Mouse (Mus musculus) gastrocnemius, adult 18-20 months (tissue): ENCODE measurements around the gene Rasgrp3. TPM values are rescaled to one million over a fixed set of nuclear protein-coding genes. Genes with fewer than 3 reads are reported as not detected.
"Not testable (repeated sequence)": the region's sequence is repeated elsewhere in the genome, so short reads cannot be mapped to it uniquely, and the experiment has no call there.

Source experiments
- DNase-seq: peaks from one replicate; pipeline ENCODE4 v3.0.0; 2021; ENCODE audit warnings: low spot score
- total RNA-seq, 2 experiments: library from RNA; stranded (reverse); gene quantifications; 2 replicates each; pipeline ENCODE4 v1.2.3; 2021

Rasgrp3 gene
- total RNA-seq, 2 experiments from 2014 or later, result 29.8 to 32.8 TPM

DNA sequence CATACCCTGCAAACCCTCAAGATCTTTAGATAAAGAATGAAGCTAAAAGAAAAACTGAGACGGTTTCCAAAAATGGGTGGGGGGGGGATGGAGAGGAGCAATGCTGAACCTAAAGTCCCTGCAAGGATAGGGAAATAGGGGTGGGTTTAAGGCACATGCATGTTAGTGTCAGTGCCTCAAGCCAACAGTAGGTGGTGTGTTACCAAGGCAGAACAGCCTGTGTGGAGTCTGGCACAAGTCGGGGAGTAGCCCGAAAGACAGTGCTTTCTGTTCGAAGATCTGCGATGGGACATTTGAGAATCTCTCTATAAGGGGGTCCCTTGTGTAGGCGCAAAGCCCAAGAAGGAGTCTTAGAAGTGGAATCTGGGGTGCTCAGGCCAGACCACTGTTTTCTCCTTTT lies 24.9 kb downstream of the Rasgrp3 start:
- DNase-seq, result no peak

DNA sequence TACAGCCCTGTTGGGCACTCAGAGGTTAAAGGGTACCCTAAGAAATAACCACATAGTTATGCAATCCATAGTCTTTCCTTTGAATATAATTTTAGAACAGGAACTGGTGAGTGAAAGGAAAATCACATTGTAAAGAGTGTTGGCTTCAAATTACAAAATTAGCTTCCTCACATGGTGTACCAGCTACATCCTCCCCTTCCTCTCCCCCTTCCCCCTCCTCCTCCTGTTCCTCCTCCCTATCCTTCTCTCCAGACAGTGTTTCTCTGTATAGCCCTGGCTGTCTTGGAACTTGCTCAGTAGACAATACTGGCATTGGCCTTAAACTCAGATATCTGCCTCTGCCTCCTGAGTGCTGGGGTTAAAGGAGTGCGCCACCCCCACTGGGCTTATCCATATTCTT lies 26.1 kb downstream of the Rasgrp3 start:
- peak; percentile 49 for DNase-seq

DNA sequence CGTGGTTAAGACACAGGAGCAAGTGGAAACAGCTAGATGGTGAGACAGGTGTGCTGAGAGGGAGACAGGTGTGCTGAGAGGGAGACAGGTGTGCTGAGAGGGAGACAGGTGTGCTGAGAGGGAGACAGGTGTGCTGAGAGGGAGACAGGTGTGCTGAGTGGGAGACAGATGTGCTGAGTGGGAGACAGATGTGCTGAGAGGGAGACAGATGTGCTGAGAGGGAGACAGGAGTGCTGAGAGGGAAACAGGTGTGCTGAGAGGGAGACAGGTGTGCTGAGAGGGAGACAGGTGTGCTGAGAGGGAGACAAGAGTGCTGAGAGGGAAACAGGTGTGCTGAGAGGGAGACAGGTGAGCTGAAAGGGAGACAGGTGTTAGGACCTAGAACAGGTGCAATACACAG lies 27.5 kb downstream of the Rasgrp3 start:
- not testable (repeated sequence) for DNase-seq

DNA sequence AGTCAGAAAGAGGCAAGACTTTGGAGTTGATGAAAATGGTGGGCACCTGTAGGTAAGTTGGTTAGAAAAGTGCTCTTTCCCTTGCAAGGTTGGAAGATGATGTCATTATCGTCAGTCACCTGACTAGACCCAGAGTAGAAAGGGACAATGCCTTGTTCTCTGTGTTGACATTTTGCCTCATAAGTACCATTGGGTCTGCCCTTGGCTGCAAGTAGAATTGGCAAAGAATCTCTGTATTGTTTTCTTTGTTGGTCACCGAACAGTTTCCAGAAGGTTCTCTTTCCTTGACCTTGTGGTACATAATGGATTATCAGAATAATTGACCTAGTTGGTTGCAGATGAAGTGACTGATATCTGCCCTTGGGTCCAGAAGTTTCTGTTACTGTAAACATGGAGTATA lies 27.9 kb downstream of the Rasgrp3 start:
- no peak for DNase-seq

DNA sequence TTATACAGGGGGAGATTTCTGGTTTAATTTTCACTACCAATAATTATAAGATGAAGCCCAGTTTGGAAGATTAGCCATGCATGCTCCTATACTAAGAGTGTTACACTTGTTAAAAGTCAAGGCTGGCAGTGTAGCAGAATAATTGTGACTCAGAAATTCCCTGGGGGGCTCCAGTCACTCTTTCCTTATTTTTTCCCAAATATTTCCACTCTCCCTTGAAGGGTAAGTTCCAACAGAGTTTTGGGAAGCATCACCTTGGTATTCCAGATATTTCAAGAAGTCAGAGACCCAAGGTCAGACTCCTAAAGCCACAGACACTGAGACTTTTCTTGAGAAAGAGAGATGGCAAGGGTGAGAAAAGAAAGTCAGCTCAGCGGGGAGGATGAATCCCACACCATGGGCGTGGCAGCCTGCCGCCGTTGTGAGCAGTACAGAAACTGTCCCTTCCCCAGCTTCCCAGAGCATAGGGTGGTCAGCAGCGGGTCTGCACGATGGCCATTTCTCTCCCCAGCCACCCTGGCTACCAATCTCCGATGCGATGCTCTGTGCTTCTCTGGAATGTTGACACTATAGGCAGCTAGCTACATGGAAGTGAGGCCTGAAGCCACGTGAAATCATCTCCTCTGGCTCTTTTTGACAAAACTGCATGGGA lies 28.8 kb downstream of the Rasgrp3 start:
- no peak for DNase-seq

DNA sequence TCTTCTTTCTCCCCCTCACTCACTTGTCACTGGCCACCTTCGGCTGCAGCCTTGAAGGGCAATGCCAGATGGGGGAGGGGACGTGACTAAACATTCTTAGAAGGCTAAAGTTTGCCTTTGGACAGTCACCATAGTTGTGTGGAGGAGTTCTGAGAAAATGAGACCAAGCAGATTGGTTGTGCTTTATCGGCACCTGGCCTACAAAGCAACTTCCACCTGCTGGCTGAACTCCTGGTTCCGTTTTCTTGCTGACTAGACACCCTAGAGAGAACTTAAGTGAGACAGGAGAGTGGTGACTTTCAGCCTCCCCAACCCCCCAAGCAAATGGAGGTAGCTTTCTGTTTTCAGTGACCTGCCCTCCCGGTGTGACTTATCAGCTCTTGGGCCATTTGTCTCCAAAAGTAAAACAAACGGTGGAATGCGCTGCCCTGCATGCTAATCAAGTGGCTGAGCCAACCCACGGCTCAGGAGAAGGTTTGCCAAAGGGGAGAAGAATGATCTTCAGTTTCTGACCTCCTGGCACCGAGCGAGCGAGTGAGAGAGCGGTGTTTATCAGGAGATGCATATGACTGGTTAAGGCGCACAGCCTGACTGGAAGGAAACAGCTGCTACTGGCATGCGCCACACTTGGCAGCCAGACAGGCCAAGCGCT lies 29.4 kb downstream of the Rasgrp3 start:
- peak; percentile 94 for DNase-seq

DNA sequence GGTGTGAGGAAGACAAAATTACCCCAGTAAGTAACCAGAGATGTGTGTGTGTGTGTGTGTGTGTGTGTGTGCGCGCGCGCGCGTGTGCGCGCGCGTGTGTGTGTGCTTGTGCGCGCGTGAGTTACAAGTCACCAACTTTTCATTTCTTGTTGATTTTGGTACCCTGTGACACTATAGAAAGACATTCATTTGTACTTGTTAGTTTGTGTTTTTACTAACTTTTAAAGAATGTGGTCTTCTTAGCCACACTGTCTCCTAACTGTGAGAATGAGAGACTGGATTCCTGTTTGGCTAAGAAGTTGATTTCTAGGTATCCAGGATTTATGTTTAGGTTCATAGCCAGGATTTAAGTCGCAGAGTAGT lies 29.9 kb downstream of the Rasgrp3 start:
- DNase-seq, result no peak

DNA sequence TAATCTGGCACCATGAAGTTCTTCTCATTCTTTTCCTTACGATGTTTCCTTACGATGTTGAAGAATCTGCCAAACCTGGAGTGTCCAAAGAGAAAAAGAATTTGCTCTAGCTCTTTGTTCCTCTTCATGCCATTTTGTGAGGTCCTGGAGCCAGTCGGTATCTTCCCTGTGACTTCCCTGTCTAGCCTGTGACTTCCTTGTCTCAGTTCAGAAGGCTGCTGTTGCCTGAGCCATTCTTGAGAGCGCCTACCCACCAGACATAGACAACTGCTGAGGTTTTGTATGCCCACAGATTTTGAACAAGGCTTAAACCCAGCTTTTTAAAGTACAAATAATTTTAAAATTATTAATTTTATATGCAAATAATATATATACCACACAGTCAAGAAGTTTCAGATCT lies 31.3 kb downstream of the Rasgrp3 start:
- DNase-seq, result no peak

DNA sequence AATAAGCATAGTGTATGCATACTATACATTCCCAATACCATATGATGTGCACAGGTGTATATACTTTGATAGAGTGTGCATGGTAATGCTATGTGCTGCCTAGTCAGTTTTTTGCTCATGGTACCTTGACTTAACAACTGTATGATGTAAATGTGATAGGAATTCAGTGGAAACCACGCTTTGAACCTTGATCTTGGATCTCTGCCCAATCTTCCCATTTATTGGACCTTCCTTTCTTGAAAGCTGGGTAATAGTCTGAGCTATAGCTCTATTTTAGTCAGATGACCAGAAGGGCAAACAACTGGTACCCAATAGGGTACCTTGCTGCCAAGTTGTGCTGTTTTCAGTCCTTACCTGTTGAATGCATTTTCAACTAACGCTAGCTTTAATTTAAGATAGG lies 31.8 kb downstream of the Rasgrp3 start:
- DNase-seq, result no peak

DNA sequence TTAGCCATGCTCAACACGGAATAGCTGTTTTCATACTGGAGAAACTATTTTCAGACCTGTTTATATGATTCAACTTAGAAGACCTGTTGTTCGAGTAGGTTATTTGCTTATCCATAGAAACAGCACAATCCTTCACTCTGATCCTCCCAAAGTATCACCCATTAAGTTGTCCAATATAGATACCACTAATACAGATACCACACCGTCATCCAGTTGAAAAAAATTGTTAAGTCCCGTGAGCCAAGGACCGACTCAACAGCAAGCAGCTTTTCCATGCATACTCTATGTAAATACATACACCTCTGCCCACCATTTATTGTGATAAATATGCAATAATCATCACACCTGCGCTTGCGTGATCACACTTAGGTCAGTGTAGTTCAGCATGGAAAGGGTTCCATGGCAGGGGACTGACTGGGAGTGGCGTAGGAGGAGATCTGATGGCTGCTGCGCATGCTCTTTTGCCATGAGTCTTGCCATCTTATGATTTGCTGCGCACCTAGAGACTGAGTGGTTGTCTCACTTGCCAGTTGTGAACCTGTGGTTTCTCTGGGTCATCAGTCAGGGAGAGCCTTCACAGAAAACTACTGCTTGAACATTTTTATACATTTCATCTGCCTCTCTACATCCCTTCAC lies 32.9 kb downstream of the Rasgrp3 start:
- DNase-seq, result no peak

DNA sequence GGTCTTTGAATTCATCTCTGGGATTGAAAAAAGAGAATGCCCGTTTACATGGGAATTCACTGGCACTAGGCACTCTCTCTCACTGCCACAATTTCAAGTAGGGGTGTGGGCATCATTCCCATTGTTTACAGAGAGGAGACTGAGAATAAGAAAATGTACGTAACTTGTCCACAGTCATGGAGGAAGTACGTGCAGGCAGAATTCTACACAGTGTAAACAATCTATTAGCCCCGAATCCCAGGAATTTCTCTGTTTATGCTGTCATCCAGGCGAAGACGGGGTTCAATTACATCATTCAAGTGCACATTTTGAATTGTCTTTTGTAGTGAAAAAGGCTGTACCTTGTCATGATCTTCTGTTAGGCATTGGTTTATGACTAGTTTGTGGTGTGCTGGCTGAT lies 34.6 kb downstream of the Rasgrp3 start:
- no peak for DNase-seq

DNA sequence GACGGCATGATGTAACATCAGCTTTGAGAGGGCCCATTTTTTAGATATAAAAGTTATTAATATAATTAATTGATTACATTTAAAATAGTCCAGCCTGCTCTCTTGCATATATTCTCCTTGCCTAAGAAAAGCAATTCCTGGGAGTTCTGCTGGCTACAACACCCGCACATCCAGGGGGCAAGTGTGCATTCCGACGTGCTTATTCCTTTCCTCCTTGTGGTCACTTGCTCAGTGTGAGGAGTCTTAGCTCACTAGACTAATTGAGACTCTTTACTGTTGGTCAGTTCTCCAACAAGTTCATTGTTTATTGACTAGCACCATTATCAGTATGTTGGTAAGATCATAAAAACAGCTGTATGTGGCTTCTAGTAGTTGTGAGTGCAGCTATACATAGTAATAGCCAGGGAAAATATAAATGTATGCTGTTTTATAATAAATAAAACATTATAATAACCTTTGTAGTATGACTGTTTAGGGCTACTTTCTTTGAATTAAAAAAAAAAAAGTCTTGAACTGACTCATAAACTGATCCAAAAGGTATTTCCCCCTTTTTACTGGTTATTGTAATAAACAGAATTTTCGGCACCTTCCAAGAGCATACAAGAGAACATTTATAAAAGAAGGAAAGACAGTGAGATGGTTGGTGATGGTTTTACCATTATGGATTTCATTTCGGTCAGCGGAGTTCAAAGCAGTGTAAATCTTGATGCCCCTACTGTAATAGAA lies 35.4 kb downstream of the Rasgrp3 start:
- no peak for DNase-seq

DNA sequence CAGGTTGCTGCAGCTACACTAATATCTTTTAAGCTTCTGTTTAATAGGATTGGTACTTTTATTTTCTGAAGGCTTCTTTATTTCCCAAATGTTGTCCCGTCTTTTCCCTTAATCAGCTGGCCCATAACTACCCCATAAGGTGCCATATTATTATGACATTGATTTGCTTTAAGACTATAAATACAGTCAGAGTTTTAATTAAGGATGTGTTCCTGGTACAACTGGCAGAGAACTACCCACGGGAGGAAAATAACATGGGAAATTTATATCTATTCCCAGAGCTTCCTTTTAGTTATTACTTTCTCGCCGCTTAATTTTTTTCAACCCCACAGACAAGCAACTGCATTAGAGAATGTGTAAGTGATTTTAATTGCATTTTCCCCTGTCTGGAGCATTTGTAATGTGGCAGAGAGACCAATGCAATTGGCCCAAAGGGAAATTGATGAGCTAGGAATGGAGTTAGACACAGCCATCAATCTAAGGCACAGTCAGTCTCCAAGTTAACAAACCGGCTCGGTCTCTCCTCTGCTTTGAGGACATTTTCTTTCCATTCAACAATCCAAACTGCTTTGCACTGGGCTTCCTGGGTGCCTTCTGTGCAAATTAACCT lies 36.1 kb downstream of the Rasgrp3 start:
- DNase-seq, result no peak

DNA sequence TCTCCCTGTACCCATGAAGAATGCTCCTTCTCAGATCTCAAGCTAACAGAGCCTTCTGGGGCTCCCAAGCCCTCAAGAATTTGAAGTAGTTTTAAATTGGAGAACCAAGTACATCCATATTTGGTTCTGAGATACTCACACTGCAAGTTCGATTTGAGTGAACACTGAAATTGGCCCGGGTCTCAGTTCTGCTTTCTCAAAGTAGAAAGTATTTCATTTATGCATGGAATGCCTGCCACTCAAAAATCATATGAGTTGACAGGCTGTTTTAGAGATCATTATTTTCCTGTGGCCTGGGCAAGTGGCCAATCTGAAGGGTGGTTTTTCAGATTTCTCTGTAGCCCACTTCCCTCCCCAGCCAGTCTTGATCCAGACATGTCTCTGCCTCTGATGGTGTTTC lies 36.7 kb downstream of the Rasgrp3 start:
- peak; percentile 31 for DNase-seq

DNA sequence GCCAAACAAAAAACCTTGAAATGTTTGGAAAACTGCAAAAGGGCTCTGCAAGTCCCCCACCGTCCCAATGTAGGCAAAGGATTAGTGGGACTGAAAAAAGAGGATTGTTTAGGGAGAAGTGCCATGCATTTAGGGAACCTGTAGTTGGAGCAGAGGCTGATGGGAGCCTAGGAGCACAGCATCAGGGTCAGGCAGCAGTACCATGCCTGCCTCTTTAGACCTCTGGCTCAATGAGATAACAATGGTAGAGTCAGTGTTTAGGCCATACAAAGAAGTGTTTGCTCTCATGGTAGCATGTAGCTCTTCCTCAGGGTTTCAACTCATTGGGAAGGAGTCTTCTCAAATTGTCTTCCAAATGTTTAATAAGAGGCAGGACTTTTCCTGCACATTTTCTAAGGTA lies 40.3 kb downstream of the Rasgrp3 start:
- no peak for DNase-seq

DNA sequence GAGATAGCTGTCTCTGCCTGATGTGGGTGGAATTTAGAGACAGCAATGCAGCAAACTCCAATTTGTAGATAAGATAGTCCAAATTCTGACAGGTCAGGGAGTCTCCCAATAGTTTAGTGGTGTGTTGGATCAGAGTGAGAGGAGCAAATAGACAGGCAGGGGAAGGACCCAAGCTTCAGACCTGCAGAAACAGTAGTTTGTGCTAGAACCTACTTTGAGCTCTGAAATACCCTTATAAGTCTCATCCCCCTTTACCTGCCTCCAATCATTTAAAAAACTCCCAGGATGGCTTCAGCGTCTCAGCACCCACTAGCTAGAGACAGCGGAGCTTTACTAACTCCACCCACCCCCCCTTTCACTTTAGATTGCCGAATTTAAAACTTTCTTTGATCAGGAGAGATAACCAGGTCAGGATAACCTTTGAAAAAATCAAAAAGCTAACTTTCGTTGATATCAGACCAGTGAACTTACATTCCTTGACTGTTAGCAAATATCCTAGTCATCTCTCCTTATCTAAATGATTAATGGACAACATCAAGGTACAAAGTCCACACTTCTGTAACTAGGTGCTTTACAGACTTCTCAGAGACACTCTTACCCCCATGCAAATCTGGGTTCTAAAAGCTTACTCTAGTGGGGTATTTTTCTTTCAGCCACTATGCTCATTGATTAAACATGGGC lies 41.2 kb downstream of the Rasgrp3 start:
- no peak for DNase-seq

DNA sequence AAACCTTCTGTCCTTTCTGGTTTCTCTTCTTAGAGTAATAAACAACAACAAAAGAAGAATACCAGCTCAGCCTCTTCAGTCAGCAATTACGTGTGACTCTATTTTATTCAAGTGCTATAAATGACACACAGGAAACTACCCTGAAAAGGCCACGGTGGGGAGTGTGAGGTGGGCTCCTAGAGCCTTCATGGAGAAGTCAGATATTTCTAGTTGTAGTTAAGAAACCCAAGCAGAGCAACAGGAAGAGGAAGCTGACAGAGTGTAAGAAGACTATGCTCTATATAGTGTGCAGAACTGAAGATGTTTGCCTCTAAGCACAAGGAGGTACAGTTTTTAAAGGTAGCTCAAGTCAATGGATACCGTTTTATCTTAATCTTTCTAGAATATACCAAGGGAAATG lies 42.0 kb downstream of the Rasgrp3 start:
- no peak for DNase-seq

DNA sequence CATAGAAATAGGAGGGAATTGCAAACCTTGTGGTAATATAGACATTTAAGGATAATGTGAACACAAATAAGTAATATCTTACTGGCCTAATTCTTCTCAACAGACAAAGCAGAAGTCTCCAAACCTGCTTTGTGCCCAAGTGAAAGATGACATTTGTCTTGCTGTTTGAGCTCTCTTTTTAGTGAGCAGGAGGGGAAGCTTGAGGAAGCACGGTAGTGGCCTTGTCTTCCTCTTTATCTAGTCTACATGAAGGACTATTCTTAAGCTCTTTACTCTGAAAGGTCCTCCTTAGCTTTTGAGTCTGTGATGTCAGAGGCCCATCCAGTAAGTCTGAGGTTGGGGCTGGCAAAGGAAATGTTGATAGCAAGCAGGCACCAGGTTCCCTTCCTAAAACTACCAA lies 43.1 kb downstream of the Rasgrp3 start:
- DNase-seq, result no peak

DNA sequence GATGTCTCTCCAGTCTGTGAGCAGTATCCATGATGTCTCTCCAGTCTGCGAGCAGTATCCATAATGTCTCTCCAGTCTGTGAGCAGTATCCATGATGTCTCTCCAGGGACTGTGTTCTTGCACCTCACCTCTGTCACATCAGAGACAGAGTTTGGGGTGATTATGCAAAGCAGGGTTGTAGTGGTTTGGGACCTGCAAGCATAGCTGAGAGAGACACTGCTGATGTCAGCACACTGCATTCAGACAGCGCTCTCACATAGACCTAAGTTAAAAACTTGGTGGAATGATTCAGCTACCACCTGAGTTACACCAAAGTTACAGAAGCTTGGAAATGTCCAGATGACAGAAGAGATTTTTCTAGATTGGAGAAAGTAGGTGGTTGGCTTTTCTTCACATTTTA lies 44.0 kb downstream of the Rasgrp3 start:
- no peak for DNase-seq

DNA sequence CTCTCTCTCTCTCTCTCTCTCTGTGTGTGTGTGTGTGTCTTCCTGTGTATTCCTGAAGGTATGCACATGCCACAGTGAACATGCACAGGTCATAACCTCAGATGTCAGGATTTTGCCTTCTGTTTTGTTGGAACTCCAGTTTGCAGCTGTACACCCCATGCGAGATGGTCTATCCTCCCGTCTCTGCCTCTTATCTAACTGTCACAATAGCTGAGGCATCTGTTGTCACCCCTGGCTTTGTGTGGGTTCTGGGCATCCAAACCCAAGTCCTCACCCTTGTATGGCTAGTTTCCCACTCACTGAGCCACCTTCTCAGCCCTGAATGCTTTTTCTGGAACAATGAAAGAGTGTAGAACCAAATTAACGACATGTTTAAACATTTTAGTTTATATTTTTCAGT lies 44.7 kb downstream of the Rasgrp3 start:
- DNase-seq, result no peak

DNA sequence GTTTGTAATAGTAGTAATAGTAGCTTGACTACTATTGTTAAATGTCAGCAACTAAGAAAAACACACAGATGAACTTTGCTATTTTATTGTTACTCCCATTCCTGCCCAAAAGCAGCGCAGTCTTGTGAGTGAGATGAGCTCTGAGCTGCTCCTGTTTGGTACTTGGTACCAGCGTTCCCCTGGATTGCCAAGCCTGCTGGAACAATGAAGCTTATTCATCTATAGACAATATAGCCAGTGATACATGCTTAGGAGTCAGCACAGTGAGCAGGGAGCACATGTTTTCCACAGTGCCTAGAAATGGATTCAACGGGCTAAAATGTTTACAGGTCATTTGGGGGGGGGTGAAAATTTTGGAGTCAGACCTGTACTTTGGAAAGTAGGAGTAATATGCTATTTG lies 50.5 kb downstream of the Rasgrp3 start:
- DNase-seq, result no peak

DNA sequence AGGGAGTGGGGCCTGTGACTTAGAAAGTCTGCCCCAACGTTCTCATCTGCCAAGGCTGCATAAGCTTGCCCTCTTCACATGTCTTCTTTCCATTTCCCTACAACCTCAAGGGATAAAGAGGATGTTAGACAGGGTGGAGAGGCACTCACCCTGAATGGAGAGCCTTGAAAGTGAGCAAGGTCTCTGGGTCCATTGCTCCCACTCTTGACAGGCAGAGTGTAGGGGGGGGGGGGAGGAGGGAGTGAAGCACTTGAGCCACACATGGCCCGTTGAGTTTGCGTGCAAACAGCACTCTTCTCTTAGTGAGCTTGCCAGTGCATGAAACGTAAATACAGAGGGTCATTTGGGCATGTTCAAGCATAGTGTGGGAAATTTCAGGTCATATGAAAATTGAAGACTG lies 59.5 kb downstream of the Rasgrp3 start:
- DNase-seq, result no peak
